Mouse (Mus musculus): ENCODE results near the gene Sorcs3.
A peak's percentile ranks its signal among the peaks of the same experiment; 100 is the strongest.

Gene Sorcs3

GRCm38 (mm10) chr19:48371787-48372186 lies 166.0 kb downstream of the Sorcs3 start:
- DNase-seq (ENCODE audit: low spot score in 2 of 2), result no peak

GRCm38 (mm10) chr19:48378006-48378540 lies 172.2 kb downstream of the Sorcs3 start:
- DNase-seq (ENCODE audit: low spot score in 2 of 2), result no peak

- peak; percentile 39 to 46 for DNase-seq (ENCODE audit: low spot score in 2 of 2)
These were observed 185.7 kb downstream of the Sorcs3 start for GRCm38 (mm10) chr19:48391551-48391950.

DNA sequence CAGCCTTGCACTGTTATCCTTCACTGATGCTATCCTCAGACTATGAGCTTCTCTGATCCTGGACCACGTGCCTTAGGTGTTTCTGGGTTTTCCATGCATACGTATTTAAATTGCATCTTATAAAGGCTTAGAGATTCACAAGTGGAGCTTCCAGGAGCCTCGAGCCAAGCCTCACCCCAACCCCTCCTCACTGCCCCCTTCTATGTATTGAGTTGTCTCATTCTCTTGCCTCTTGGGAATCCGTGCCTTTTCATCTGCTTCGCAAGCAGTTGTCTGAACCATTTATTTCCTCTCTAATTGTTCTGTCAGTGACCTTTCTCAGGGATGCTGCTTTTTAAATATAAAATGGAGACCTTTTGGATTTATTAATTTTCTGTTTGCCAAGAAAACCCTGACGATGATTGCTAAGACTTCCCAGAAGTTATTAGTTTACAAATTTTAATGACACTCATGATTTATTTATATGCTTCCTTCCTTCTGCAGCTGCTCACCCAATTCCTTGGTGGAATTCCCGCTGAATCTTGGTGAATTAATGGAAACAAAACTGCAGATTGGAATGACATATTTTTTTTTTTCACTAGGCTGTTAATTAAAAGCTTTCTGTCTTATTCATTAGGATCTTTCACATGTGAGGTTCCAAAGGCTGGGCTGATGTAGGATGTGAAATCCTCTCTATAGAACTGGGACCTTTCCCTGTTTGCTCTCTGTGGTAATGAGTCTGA lies 199.1 kb downstream of the Sorcs3 start:
- no peak for DNase-seq (ENCODE audit: low spot score in 2 of 2)

DNA sequence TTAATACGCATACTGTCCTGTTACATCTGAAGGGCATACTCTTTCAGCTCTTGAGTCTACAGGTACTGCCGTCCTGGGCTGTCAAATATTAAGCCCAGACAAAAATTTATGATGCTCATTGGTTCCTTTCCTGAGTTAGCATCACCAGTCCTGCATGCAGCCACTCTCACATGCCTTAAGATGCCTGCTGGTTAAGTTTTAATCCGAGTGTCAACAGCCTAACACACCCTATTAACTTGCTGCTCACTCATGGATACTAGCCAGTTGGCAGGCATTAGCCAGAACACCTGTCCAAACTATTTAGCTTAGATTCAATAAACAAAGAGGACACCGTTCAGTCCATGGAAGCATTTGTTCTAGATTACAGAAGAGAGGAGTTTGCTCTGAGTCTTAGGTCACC lies 202.4 kb downstream of the Sorcs3 start:
- DNase-seq (ENCODE audit: low spot score in 2 of 2), result no peak

DNA sequence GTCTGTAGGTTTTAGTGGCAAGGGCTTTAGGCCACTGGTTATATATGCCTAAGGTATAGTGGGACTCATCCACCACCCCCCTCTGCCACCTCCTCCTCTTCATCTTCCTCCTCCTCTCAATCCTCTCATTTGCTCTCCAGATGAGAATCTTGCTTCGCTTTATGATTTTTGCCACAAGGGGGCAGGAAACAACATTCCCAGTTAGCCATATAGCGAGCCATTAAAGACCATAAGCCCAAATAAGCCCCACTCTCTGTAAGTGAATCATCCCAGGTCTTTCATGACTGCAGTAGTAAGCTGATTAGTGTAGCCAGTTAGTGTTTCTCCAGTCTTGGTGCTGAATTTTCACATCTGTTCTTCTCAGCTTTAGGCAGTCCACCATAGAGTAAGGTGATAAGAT lies 205.5 kb downstream of the Sorcs3 start:
- no peak for DNase-seq (ENCODE audit: low spot score in 2 of 2)

DNA sequence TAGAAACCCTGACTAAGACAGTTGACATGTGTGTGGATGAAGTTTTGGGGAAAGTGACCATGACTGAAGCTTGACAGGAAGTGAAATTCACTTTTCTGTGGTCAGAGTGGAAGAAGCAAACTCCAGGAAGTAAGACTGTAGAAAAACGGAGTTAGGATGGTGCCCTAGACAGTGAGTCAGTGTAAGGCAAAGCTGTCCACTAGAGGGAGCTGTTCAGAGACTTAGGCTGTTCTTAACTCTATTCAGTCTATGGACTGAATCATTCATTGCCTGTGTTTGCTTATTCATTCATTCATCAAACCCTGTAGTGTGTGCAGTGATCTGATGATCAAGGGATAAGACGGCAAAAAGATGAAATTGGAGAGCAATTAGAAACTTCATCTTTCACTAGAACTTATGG lies 208.0 kb downstream of the Sorcs3 start:
- peak; percentile 12 to 18 for DNase-seq (ENCODE audit: low spot score in 2 of 2)

DNA sequence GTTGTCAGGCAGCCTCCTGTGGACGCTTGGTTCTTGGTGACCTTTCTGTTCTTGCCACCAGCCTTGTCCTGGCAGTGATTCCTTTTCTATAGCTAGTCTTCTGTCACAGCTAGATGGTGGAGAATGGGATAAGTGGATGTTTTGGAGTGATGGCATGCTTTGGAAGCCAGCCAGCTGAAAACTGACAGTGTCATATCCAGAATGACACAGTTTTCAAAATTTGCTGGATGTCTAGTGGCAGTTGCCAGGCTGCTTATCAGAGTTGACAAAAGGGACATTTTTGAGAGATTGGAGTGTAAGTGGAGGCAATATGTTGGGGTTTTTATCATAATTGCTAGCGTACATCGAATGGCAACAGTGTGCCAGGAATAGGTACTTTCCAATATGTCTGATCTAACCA lies 212.5 kb downstream of the Sorcs3 start:
- no peak for DNase-seq (ENCODE audit: low spot score in 2 of 2)

DNA sequence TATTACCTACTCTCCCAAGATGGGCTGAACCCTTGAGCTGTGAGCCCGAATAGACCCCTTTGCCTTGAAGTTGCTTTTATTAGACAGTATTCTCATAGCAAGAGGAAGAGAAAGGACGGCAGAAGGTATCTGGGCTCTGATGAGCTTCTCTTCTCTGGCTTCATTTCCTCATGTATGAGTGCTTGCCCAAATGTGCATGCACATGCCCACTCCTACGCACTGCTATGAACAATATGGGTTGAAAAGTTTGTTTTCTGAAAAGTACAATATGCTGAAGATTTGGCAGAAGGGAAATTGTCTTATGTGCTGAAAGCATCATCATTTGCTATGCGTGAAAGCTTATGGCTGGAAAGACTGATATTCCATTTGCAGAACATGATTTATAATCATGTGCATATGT lies 223.4 kb downstream of the Sorcs3 start:
- no peak for DNase-seq (ENCODE audit: low spot score in 2 of 2)

DNA sequence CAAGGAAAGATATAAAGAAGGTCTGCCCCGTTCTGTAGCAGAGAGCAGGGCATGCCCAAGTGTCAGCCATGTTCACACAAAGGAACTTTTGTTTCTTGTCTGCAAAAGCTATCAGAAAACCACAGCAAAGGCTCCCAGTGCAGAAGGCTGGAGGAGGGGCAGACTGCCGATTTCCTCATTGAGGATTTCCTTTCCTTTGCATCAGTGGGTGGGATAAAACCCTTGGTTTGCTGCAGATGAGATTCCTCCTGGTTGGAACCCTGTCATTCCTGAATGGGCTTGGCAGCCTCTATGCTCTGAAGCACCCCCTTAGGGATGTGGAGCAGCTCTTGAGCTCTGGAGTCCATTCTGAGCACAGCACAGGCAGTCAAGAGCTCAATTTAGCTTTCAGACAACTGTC lies 223.9 kb downstream of the Sorcs3 start:
- DNase-seq (ENCODE audit: low spot score in 2 of 2), result no peak

DNA sequence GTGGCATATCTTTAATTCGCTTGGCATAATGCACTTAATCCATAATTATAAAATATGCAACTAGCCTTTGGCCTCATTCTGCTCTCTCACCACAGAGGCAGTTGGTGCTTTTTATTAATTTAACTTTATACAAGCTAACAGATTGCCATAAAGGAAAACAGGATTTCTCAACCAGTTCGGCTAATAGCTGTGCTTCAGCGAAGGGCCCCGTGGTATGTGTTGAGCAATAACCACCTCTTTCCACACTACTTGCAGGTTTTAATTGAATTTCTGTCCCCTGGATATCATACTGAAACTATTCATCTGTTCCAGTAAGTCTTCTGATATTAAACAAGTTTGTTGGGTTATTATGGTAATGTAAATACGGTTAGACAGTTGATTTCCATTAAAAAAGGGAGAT lies 224.5 kb downstream of the Sorcs3 start:
- no peak for DNase-seq (ENCODE audit: low spot score in 2 of 2)

GRCm38 (mm10) chr19:48438450-48438849 lies 232.6 kb downstream of the Sorcs3 start:
- DNase-seq (ENCODE audit: low spot score in 2 of 2), result no peak

DNA sequence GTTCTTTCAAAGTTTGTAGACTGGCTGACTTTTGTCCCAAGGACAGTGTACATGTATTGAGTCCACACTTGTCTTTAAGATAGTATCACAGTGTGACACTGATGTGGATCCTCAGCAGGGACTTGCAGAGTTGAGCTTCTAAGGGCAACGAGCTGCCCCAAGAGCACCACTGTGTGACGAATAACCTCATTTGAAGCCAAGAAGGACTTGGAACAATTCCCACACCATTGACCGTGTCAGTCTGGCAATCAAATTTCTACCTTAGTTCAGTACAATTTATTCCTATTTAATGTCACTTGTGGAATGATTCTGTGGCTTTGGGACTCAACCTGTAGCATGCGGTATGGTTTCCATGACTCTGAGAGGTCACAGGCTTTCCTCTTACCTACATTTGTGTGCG lies 255.3 kb downstream of the Sorcs3 start:
- no peak for DNase-seq (ENCODE audit: low spot score in 2 of 2)

DNA sequence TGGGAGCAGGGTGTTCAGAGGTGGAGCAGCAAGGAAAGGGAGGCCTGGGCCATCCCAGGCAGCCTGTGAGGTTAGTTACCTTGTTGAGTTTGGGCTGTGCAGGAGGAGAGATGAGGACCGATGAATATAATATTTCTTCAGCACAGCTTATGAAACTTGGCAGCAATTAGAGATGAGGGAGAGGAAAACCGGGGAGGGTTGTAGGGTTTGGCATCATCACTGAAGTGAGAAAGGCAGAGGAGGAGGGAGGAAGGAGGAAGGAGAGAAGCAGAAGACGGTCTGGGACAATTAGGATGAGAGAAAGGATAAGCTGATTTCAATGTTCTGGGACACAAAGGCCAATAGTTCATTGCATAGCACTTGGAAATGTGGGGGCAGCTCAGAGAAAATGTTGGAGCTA lies 256.6 kb downstream of the Sorcs3 start:
- DNase-seq (ENCODE audit: low spot score in 2 of 2), result no peak

DNA sequence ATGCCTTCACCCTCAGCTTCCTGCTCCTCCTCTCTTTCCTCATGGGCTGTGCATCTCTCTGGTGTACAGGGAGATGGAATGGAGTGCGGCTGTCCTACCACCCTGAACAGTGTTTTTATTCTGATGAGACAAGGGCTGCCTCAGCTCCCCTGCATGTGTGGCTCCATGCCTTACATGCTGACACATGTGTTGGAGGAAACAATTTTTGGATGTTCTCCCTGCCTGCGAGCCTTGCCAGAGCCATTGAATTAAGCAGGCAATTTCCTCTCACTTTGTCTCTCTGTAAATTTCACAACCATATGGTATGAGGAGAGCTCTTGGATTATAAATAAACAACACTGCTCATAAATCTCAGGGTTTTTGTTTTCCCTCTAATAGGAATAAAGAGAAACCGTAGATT lies 257.7 kb downstream of the Sorcs3 start:
- DNase-seq (ENCODE audit: low spot score in 2 of 2), result peak; percentile 23 to 36

- DNase-seq (ENCODE audit: low spot score in 2 of 2), result no peak
These were observed 261.6 kb downstream of the Sorcs3 start for GRCm38 (mm10) chr19:48467471-48467870.

- DNase-seq (ENCODE audit: low spot score in 2 of 2), result no peak
These were observed 264.1 kb downstream of the Sorcs3 start for GRCm38 (mm10) chr19:48469791-48470410.

DNA sequence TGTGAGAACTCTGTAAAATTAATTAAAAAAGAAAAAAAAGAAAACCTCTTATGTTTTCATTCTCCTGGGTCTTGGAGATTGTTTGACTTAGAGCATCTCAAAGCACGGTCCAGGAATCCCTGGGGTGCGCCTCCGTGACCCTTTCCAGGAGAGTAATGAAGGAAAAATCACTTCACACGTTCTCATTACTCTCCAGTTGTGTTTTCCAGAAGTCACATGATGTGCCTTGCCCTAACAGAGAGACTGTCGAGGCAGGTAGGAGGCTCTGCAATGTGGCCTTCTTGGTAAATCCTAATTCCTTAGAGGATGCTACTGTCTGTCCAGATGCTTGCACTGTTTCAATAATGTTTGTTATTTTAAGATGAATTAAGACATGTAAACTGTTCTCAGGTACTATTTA lies 266.1 kb downstream of the Sorcs3 start:
- DNase-seq (ENCODE audit: low spot score in 2 of 2), result no peak

DNA sequence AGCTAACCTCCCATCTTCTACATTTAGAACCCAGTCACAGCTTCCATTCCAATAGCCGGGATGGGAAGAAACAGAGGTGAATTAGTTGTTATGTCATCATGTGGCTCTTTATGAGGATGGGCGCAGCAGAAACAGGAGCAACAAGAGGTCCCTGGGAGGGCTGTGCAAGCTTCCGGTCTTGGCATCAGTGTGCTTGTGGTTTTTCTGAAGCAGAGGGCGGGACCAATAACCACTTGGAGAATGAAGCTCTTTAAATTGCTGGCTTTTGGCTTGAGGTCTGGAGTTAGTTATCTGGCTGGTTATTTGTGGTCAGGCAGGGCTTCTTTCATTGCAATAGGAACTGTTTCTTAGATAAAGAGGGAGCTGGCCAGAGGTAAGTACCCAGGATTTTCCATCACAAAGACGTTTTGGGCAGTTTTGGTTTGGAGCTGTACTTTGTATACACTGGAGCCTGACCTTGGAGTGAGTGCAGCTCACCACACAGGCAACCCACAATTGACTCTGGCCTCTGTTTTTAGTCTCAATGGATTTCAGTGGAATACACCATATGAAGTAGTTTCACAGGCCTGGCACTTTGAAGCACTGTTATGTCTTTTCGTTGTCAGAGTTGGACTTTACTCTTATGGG lies 270.1 kb downstream of the Sorcs3 start:
- no peak for DNase-seq (ENCODE audit: low spot score in 2 of 2)

- peak in 1 of 2 experiments; percentile 6 for DNase-seq (ENCODE audit: low spot score in 2 of 2)
These were observed 273.0 kb downstream of the Sorcs3 start for GRCm38 (mm10) chr19:48478864-48479263.

- no peak for DNase-seq (ENCODE audit: low spot score in 2 of 2)
These were observed 277.1 kb downstream of the Sorcs3 start for GRCm38 (mm10) chr19:48482946-48483345.

- no peak for DNase-seq (ENCODE audit: low spot score in 2 of 2)
These were observed 285.3 kb downstream of the Sorcs3 start for GRCm38 (mm10) chr19:48491111-48491510.
